Mouse (Mus musculus): ENCODE results near the gene Rcor1.

GRCm38 (mm10) chr12:111005803-111006202, 33.3 kb upstream of the Rcor1 start:
- no peak for TF ChIP-seq POLR2A (IDR thresholded peaks at IDR 0.05; ENCODE audit: borderline replicate concordance, extremely low read depth, low read depth, low read length)
- TF ChIP-seq CTCF (IDR thresholded peaks at IDR 0.05; ENCODE audit: insufficient read depth, low read length), result no peak
